Mouse (Mus musculus): ENCODE measurements around the gene Itfg2.

Gene Itfg2

GRCm38 (mm10) chr6:128438871-128439341 is 14.2 kb upstream of the Itfg2 start:
- no peak for TF ChIP-seq GATA4 (IDR thresholded peaks at IDR 0.05; ENCODE audit: insufficient replicate concordance, low read length)

GRCm38 (mm10) chr6:128438317-128438870 is 13.7 kb upstream of the Itfg2 start, which contains the start of gene Fkbp4:
TSS of gene Fkbp4 (minus strand) at chr6:128438677.
- peak; percentile 39; the same call in 1 of the 2 replicates for TF ChIP-seq GATA4 (IDR thresholded peaks at IDR 0.05; ENCODE audit: insufficient replicate concordance, low read length)

- no peak for TF ChIP-seq GATA4 (IDR thresholded peaks at IDR 0.05; ENCODE audit: insufficient replicate concordance, low read length)
Observed at GRCm38 (mm10) chr6:128437731-128438316, 13.1 kb upstream of the Itfg2 start.

- no peak for TF ChIP-seq GATA4 (IDR thresholded peaks at IDR 0.05; ENCODE audit: insufficient replicate concordance, low read length)
Observed at GRCm38 (mm10) chr6:128437288-128437687, 12.6 kb upstream of the Itfg2 start.

GRCm38 (mm10) chr6:128436356-128437005 is 11.8 kb upstream of the Itfg2 start:
- peak; percentile 39; the same call in 1 of the 2 replicates for TF ChIP-seq GATA4 (IDR thresholded peaks at IDR 0.05; ENCODE audit: insufficient replicate concordance, low read length)

GRCm38 (mm10) chr6:128435474-128435873 is 10.7 kb upstream of the Itfg2 start:
- TF ChIP-seq GATA4 (IDR thresholded peaks at IDR 0.05; ENCODE audit: insufficient replicate concordance, low read length) = peak; percentile 72; the same call in 1 of the 2 replicates

- TF ChIP-seq GATA4 (IDR thresholded peaks at IDR 0.05; ENCODE audit: insufficient replicate concordance, low read length) = no peak
Observed at GRCm38 (mm10) chr6:128433566-128433965, 8.8 kb upstream of the Itfg2 start.

GRCm38 (mm10) chr6:128432356-128432915 is 7.7 kb upstream of the Itfg2 start:
- TF ChIP-seq GATA4 (IDR thresholded peaks at IDR 0.05; ENCODE audit: insufficient replicate concordance, low read length) = no peak

- TF ChIP-seq GATA4 (IDR thresholded peaks at IDR 0.05; ENCODE audit: insufficient replicate concordance, low read length) = no peak
Observed at GRCm38 (mm10) chr6:128429826-128430225, 5.1 kb upstream of the Itfg2 start.

- TF ChIP-seq GATA4 (IDR thresholded peaks at IDR 0.05; ENCODE audit: insufficient replicate concordance, low read length) = no peak
Observed at GRCm38 (mm10) chr6:128429300-128429699, 4.6 kb upstream of the Itfg2 start.

GRCm38 (mm10) chr6:128427571-128427970 is 2.8 kb upstream of the Itfg2 start:
- TF ChIP-seq GATA4 (IDR thresholded peaks at IDR 0.05; ENCODE audit: insufficient replicate concordance, low read length) = no peak

- TF ChIP-seq GATA4 (IDR thresholded peaks at IDR 0.05; ENCODE audit: insufficient replicate concordance, low read length) = no peak
Observed at GRCm38 (mm10) chr6:128425046-128425445, 315 bp upstream of the Itfg2 start.

GRCm38 (mm10) chr6:128423496-128424268 is 1.0 kb downstream of the Itfg2 start:
- TF ChIP-seq GATA4 (IDR thresholded peaks at IDR 0.05; ENCODE audit: insufficient replicate concordance, low read length) = no peak

- TF ChIP-seq GATA4 (IDR thresholded peaks at IDR 0.05; ENCODE audit: insufficient replicate concordance, low read length) = no peak
Observed at GRCm38 (mm10) chr6:128421480-128421879, 3.3 kb downstream of the Itfg2 start.

GRCm38 (mm10) chr6:128421036-128421435 is 3.7 kb downstream of the Itfg2 start:
- TF ChIP-seq GATA4 (IDR thresholded peaks at IDR 0.05; ENCODE audit: insufficient replicate concordance, low read length) = no peak

Measured in liver, adult (tissue).